Mouse (Mus musculus) layer of hippocampus, adult 18-20 months (tissue): ENCODE data around the gene 4933415F23Rik. TPM values are rescaled to one million over a fixed set of nuclear protein-coding genes. Genes with fewer than 3 reads are reported as not detected.

Source experiments
- DNase-seq, 2 experiments: peaks; one replicate each; pipeline ENCODE4 v3.0.0; 2022; ENCODE audit warnings: low spot score in 2 of 2
- long read RNA-seq: library from polyadenylated mRNA; stranded (forward); transcript quantifications from one replicate; pipeline ENCODE4 v2.0.0, GENCODE M21; 2021
- total RNA-seq, 2 experiments: library from RNA; stranded (reverse); gene quantifications; 2 replicates each; pipeline ENCODE4 v1.2.3; 2021

4933415F23Rik gene
- not detected for total RNA-seq
- long read RNA-seq, result 0 reads

GRCm38 (mm10) chr1:23102021-23102420, at the start of gene 4933415F23Rik:
Gene 4933415F23Rik (minus strand): TSS chr1:23102253.
- no peak for DNase-seq

GRCm38 (mm10) chr1:23151722-23152121, 49.7 kb upstream of the 4933415F23Rik start:
- DNase-seq, result no peak

GRCm38 (mm10) chr1:23146198-23146873, 44.3 kb upstream of the 4933415F23Rik start:
- DNase-seq, result peak in 1 of 2 experiments; percentile 7

- DNase-seq, result no peak
Observed at GRCm38 (mm10) chr1:23141121-23141811, 39.2 kb upstream of the 4933415F23Rik start.

GRCm38 (mm10) chr1:23140530-23140929, 38.5 kb upstream of the 4933415F23Rik start:
- DNase-seq, result peak; percentile 25 to 78

- no peak for DNase-seq
Observed at GRCm38 (mm10) chr1:23120901-23121300, 18.8 kb upstream of the 4933415F23Rik start.

GRCm38 (mm10) chr1:23119406-23119805, 17.4 kb upstream of the 4933415F23Rik start:
- DNase-seq, result peak in 1 of 2 experiments; percentile 47

- peak in 1 of 2 experiments; percentile 21 for DNase-seq
Observed at GRCm38 (mm10) chr1:23117423-23117822, 15.4 kb upstream of the 4933415F23Rik start.

GRCm38 (mm10) chr1:23109191-23109590, 7.1 kb upstream of the 4933415F23Rik start:
- no peak for DNase-seq

- DNase-seq, result peak in 1 of 2 experiments; percentile 37
Observed at GRCm38 (mm10) chr1:23102881-23103280, 828 bp upstream of the 4933415F23Rik start.

- DNase-seq, result no peak
Observed at GRCm38 (mm10) chr1:23099791-23100190, 2.3 kb downstream of the 4933415F23Rik start.

- DNase-seq, result peak in 1 of 2 experiments; percentile 63
Observed at GRCm38 (mm10) chr1:23098451-23098850, 3.6 kb downstream of the 4933415F23Rik start.

- peak in 1 of 2 experiments; percentile 38 for DNase-seq
Observed at GRCm38 (mm10) chr1:23097996-23098395, 4.1 kb downstream of the 4933415F23Rik start.

GRCm38 (mm10) chr1:23067715-23068114, 34.3 kb downstream of the 4933415F23Rik start:
- peak; percentile 53 to 79 for DNase-seq

GRCm38 (mm10) chr1:23064717-23065475, 37.2 kb downstream of the 4933415F23Rik start:
- no peak for DNase-seq

- DNase-seq, result no peak
Observed at GRCm38 (mm10) chr1:23063946-23064345, 38.1 kb downstream of the 4933415F23Rik start.

- peak; percentile 22 to 69 for DNase-seq
Observed at GRCm38 (mm10) chr1:23061614-23062373, 40.3 kb downstream of the 4933415F23Rik start.

GRCm38 (mm10) chr1:23060056-23060455, 42.0 kb downstream of the 4933415F23Rik start:
- no peak for DNase-seq
